Mouse (Mus musculus) cortical plate, adult 2 months (tissue): ENCODE data around the gene Tomm34.

ENCODE experiments used
- CTCF ChIP-seq: fragments of 200-500 bp; IDR thresholded peaks from 2 replicates; pipeline ENCODE4 v1.5.1; 2011; ENCODE audit warnings: mild to moderate bottlenecking, control low read depth, low read length; ENCODE audit not compliant: insufficient read depth; ENCODE audit errors: extremely low read depth
- POLR2A ChIP-seq: fragments of 200-500 bp; IDR thresholded peaks from 2 replicates; pipeline ENCODE4 v1.6.1; 2011; ENCODE audit warnings: mild to moderate bottlenecking, low read length, control low read depth; ENCODE audit not compliant: insufficient read depth; ENCODE audit errors: extremely low read depth

DNA sequence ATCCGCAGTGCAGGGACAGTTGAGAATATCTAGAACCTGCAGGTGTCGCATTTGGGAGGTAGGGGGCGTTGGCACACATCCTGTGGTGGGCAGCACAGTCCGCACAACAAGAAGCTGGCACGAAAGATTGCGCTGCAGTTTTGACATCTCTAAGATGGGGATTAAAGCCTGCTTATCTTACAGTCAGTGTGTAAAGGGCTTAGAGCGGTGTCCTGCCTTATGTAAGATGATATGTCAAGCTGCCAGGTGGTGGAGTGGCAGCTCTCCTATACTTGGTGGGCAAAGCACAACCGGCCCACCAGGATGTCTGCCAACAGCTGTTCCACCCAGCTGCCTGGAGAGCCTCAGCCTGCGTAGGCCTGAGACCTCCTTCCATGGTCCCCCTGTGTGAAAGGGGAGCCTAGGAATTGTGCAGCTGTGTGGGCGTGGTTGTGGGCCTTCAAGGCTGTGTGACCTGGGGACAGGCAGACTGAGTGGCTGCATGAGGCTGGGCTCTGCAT lies 34.4 kb downstream of the Tomm34 start:
- TF ChIP-seq CTCF (no peak), POLR2A (no peak)
